Mouse (Mus musculus) ES-Bruce4 (cell line): ENCODE measurements around the gene Gm6408.
"Not testable (repeated sequence)": the region's sequence is repeated elsewhere in the genome, so short reads cannot be mapped to it uniquely, and the experiment has no call there.

ENCODE experiments used
- CTCF ChIP-seq: IDR thresholded peaks from one replicate; pipeline ENCODE4 v1.8.1; 2011; ENCODE audit warnings: low read depth, low read length
- EP300 ChIP-seq: IDR thresholded peaks from 2 replicates; pipeline ENCODE4 v1.6.1; 2011; ENCODE audit warnings: low read depth, low read length; ENCODE audit not compliant: insufficient read depth
- POLR2A ChIP-seq: IDR thresholded peaks from one replicate; pipeline ENCODE4 v1.8.1; 2011; ENCODE audit warnings: low read length; ENCODE audit not compliant: insufficient read depth

DNA sequence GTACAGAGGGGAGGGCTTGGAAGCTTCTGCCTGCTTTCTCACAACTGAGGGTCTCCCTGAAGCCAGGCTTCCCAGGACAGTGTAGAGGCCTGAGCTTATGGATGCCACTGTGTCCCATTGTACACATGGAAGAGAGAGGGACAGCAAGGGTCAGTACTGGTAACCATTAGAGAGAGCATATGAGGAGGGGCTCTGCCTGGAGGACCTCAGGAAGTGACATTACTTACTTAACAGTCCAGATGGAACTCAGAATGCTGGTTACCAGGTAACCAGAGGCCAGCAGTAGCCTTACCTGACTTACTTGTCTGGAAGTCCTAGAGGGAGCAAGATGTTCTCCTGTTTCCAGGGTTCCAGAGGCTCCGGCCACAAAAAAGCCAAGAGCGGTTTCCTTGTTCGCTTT is 43.7 kb downstream of the Gm6408 start, which contains the start of gene Gm3404:
- not testable (repeated sequence) for TF ChIP-seq CTCF, POLR2A, EP300
